10 mouse cellular contexts compared by ENCODE assay signal in genomic region chr2:172579221-172579620, GRCm38 (mm10). TPM values are rescaled to one million over a fixed set of nuclear protein-coding genes. Genes with fewer than 3 reads are reported as not detected.
DNase-seq lines count a peak whose midpoint lies in the region; ATAC-seq and TF ChIP-seq lines count a peak whose summit lies in the region.
"Had no signal": no experiment of that assay in that cellular context is flagged by ENCODE, and none has a peak within 500 bp of the region (broad histone marks: within the 10 kb centered on the region; RNA-seq: fewer than 3 reads in every experiment).

No protein-coding gene starts in this region.

- 0 out of 2 replicates have a peak, but pooled peaks cover 2% of the 10 kb centered on the region for H3K4me1 ChIP-seq in heart, embryonic 10.5 days
- H3K4me1 ChIP-seq in hindbrain, embryonic 16.5 days (ENCODE audit: control insufficient read depth, insufficient read depth, low read depth, low read length), result peaks cover 11% of the 10 kb centered on the region
- H3K4me1 ChIP-seq in thymus, adult 2 months (replicated peaks; ENCODE audit: control insufficient read depth, insufficient read depth, low read length), result no peaks in the 10 kb centered on the region

- ATAC-seq in hindbrain, embryonic 16.5 days, result peak; percentile 90
- ATAC-seq in activated CD4-positive, CD25-positive, alpha-beta regulatory T cell, adult 4 months, result no peak

- TF ChIP-seq POLR2A in thymus, adult 2 months (IDR thresholded peaks at IDR 0.05; ENCODE audit: control insufficient read depth, extremely low read depth, insufficient read depth, low read length, poor library complexity), result no peak

- H3K9ac ChIP-seq in hindbrain, embryonic 16.5 days (ENCODE audit: low read depth, low read length), result no peak overlapping the region

- peaks cover 27% of the 10 kb centered on the region; the same call in 1 of the 2 replicates for H3K27me3 ChIP-seq in heart, embryonic 10.5 days (ENCODE audit: insufficient read depth, poor library complexity, severe bottlenecking)
- H3K27me3 ChIP-seq in hindbrain, embryonic 16.5 days (replicated peaks; ENCODE audit: control insufficient read depth, insufficient read depth, low read length), result peaks cover 9% of the 10 kb centered on the region
- H3K27me3 ChIP-seq in thymus, adult 2 months (ENCODE audit: control insufficient read depth, insufficient read depth, low read length), result no peaks in the 10 kb centered on the region

- H3K36me3 ChIP-seq in heart, embryonic 10.5 days, result no peaks in the 10 kb centered on the region
- H3K36me3 ChIP-seq in hindbrain, embryonic 16.5 days (ENCODE audit: control insufficient read depth, insufficient read depth, low read length), result no peaks in the 10 kb centered on the region
- no peaks in the 10 kb centered on the region for H3K36me3 ChIP-seq in thymus, adult 2 months (ENCODE audit: control insufficient read depth, insufficient read depth, low read length)

- no peak for TF ChIP-seq CTCF in thymus, adult 2 months (IDR thresholded peaks at IDR 0.05; ENCODE audit: borderline replicate concordance, control insufficient read depth, extremely low read depth, insufficient read depth, low read length, poor library complexity)

- H3K27ac ChIP-seq in heart, embryonic 10.5 days, result no peak overlapping the region
- H3K27ac ChIP-seq in hindbrain, embryonic 16.5 days (ENCODE audit: low read depth, low read length), result no peak overlapping the region
- no peak overlapping the region for H3K27ac ChIP-seq in thymus, adult 2 months (ENCODE audit: control insufficient read depth, insufficient read depth, low read length)

- WGBS in heart, embryonic 10.5 days, result 71% methylated on average over 5 of the region's 5 CpGs
- 58% methylated on average over 5 of the region's 5 CpGs for WGBS in hindbrain, embryonic 16.5 days
- WGBS in thymus, adult 2 months, result 85% methylated on average over 5 of the region's 5 CpGs

- DNase-seq in heart, adult 8-10 months (ENCODE audit: low spot score), result peak; percentile 4
- DNase-seq in heart, embryonic 10.5 days (ENCODE audit: low spot score), result no peak
- peak; percentile 77 for DNase-seq in adrenal gland, postnatal 10 days
- peak; percentile 85 to 89 for DNase-seq in cerebellum, postnatal 14 days
- no peak for DNase-seq in kidney, adult 9 months
- no peak for DNase-seq in thymus, adult 2 months

- no peak overlapping the region for H3K4me2 ChIP-seq in hindbrain, embryonic 16.5 days (ENCODE audit: low read length)

- no peaks in the 10 kb centered on the region for H3K9me3 ChIP-seq in heart, embryonic 10.5 days
- H3K9me3 ChIP-seq in hindbrain, embryonic 16.5 days (ENCODE audit: control insufficient read depth, low read length), result no peaks in the 10 kb centered on the region

- H3K4me3 ChIP-seq in heart, embryonic 10.5 days, result no peak overlapping the region
- H3K4me3 ChIP-seq in hindbrain, embryonic 16.5 days (ENCODE audit: low read length), result no peak overlapping the region
- no peak overlapping the region for H3K4me3 ChIP-seq in thymus, adult 2 months (ENCODE audit: control insufficient read depth, insufficient read depth, low read length)

RNA-seq across cellular contexts. Expression of gene Tfap2c, which starts 29.8 kb away (rescaled TPM):
- not detected for total RNA-seq in heart, adult 8-10 months (2022)
- polyA plus RNA-seq in heart, embryonic 10.5 days (2016; fragmentation: Nextera tagmentation; extraction: Ambion mirVana), result 0.49 and 2.3 TPM in 2 replicates
- total RNA-seq in adrenal gland, postnatal 10 days (2021), result not detected
- 0.11 and 0.80 TPM in 2 replicates for polyA plus RNA-seq in hindbrain, embryonic 16.5 days (2015; fragmentation: Nextera tagmentation; extraction: Ambion mirVana)
- not detected for polyA plus RNA-seq in activated CD4-positive, CD25-positive, alpha-beta regulatory T cell, adult 4 months (2017; shearing (Covaris generic))
- 0.69 and 0.92 TPM in 2 replicates for polyA plus RNA-seq in thymus, adult 2 months (2012; rRNA removed)
- total RNA-seq: MEL; monocyte, adult 5-6 weeks had no signal

Comparison
In these comparisons a context has a peak if more than half of its experiments do, and no peak if none do; other contexts are left out.
1. DNase-seq: peak in heart, adult 8-10 months (single experiment), adrenal gland, postnatal 10 days (single experiment) and cerebellum, postnatal 14 days (2 of 2); none in heart, embryonic 10.5 days (single experiment), kidney, adult 9 months (single experiment) and thymus, adult 2 months (single experiment).